ENCODE assay signal across 19 mouse cellular contexts in genomic region chr10:12593071-12593470, GRCm38 (mm10).
DNase-seq lines count a peak whose midpoint lies in the region; ATAC-seq lines count a peak whose summit lies in the region.
"Had no signal": no experiment of that assay in that cellular context is flagged by ENCODE, and none has a peak within 500 bp of the region (broad histone marks: within the 10 kb centered on the region; RNA-seq: fewer than 3 reads in every experiment).

No protein-coding gene starts in this region.

- H3K9me3 ChIP-seq in liver, embryonic 12.5 days (replicated peaks) = no peaks in the 10 kb centered on the region
- H3K9me3 ChIP-seq: heart, embryonic 10.5 days; hindbrain, embryonic 12.5 days; hindbrain, embryonic 15.5 days had no signal

- no peaks in the 10 kb centered on the region for H3K36me3 ChIP-seq in liver, embryonic 12.5 days
- H3K36me3 ChIP-seq: heart, embryonic 10.5 days; hindbrain, embryonic 12.5 days; hindbrain, embryonic 15.5 days had no signal

- H3K4me2 ChIP-seq in liver, embryonic 12.5 days = no peak overlapping the region
- H3K4me2 ChIP-seq: hindbrain, embryonic 12.5 days; hindbrain, embryonic 15.5 days had no signal

- ATAC-seq in liver, embryonic 12.5 days = no peak
- ATAC-seq in monocyte, adult 5-6 weeks (replicated peaks; ENCODE audit: insufficient number of reproducible peaks, low FRiP score, low TSS enrichment, poor library complexity, severe bottlenecking) = no peak
- ATAC-seq: CD4-positive, CD25-positive, alpha-beta regulatory T cell, adult 4 months; forebrain, embryonic 14.5 days; forebrain, postnatal 0 days; intestine, postnatal 0 days had no signal

- H3K27me3 ChIP-seq in liver, embryonic 12.5 days (replicated peaks) = no peaks in the 10 kb centered on the region
- H3K27me3 ChIP-seq: hindbrain, embryonic 12.5 days; hindbrain, embryonic 15.5 days had no signal

- peak; percentile 9 for DNase-seq in gastrocnemius, adult 18-20 months (ENCODE audit: low spot score)
- no peak for DNase-seq in gastrocnemius, adult 8-10 months (ENCODE audit: low spot score in 2 of 2)
- DNase-seq in adipocyte (ENCODE audit: low spot score) = peak; percentile 11
- DNase-seq in gastrocnemius, postnatal 10 days = peak; percentile 8
- DNase-seq: adrenal gland, adult 8-10 months; adrenal gland, postnatal 25 days; cerebellum, adult 9-10 months; cerebellum, postnatal 36 days; forebrain, postnatal 0 days; heart, adult 2 months; kidney, adult 2 months had no signal

- H3K4me1 ChIP-seq in liver, embryonic 12.5 days = 0 out of 2 replicates have a peak, but pooled peaks cover 1% of the 10 kb centered on the region
- H3K4me1 ChIP-seq: heart, embryonic 10.5 days; hindbrain, embryonic 12.5 days; hindbrain, embryonic 15.5 days had no signal

- H3K9ac ChIP-seq in liver, embryonic 12.5 days = no peak overlapping the region
- H3K9ac ChIP-seq: forebrain, postnatal 0 days; hindbrain, embryonic 12.5 days; hindbrain, embryonic 15.5 days had no signal

- no peak overlapping the region for H3K27ac ChIP-seq in liver, embryonic 12.5 days
- H3K27ac ChIP-seq: heart, adult 2 months; heart, embryonic 10.5 days; hindbrain, embryonic 12.5 days; hindbrain, embryonic 15.5 days had no signal

- H3K4me3 ChIP-seq in liver, embryonic 12.5 days = no peak overlapping the region
- H3K4me3 ChIP-seq: heart, adult 2 months; heart, embryonic 10.5 days; hindbrain, embryonic 12.5 days; hindbrain, embryonic 15.5 days had no signal

Comparison
In these comparisons a context has a peak if more than half of its experiments do, and no peak if none do; other contexts are left out.
1. DNase-seq: peak in gastrocnemius, adult 18-20 months (single experiment), adipocyte (single experiment) and gastrocnemius, postnatal 10 days (single experiment); none in gastrocnemius, adult 8-10 months (0 of 2).